Mouse (Mus musculus) erythroblast, embryonic 14.5 days (primary cell): ENCODE measurements around the gene Crtc1.

Experiments
- GATA1 ChIP-seq: IDR thresholded peaks from 2 replicates; pipeline ENCODE4 v1.6.1; 2012; ENCODE audit warnings: low read length, inconsistent platforms, mixed read lengths
- TAL1 ChIP-seq: IDR thresholded peaks from 3 replicates; pipeline ENCODE4 v1.6.1; 2012; ENCODE audit warnings: low read length, inconsistent platforms, mixed read lengths

GRCm38 (mm10) chr8:70452196-70452966 lies 13.0 kb upstream of the Crtc1 start:
- TF ChIP-seq GATA1 (no peak), TAL1 (no peak)
